Mouse (Mus musculus) activated CD4-positive, CD25-positive, alpha-beta regulatory T cell, adult 4 months (primary cell): ENCODE data around the gene H2-M2. TPM values are rescaled to one million over a fixed set of nuclear protein-coding genes. Genes with fewer than 3 reads are reported as not detected.
"Not testable (repeated sequence)": the region's sequence is repeated elsewhere in the genome, so short reads cannot be mapped to it uniquely, and the experiment has no call there.

Experiments used
- ATAC-seq: one replicate; pipeline ENCODE4 v1.8.0; 2017
- polyA plus RNA-seq, 2 experiments: library from polyadenylated mRNA; unstranded; fragments of 100-300 nt; shearing (Covaris generic); gene quantifications; one replicate each; pipeline ENCODE4 v1.2.1; 2017

The H2-M2 gene
- polyA plus RNA-seq = not detected

- no peak for ATAC-seq
Measured at GRCm38 (mm10) chr17:37483452-37483851, at the start of gene H2-M2. TSS of gene H2-M2 (minus strand) at chr17:37483552.

GRCm38 (mm10) chr17:37525427-37525826, 42.1 kb upstream of the H2-M2 start:
- ATAC-seq = not testable (repeated sequence)

GRCm38 (mm10) chr17:37524612-37525011, 41.3 kb upstream of the H2-M2 start:
- ATAC-seq = not testable (repeated sequence)

GRCm38 (mm10) chr17:37507730-37508129, 24.4 kb upstream of the H2-M2 start, which contains the start of gene Olfr111:
TSS of gene Olfr111 (plus strand) at chr17:37508030.
- ATAC-seq = no peak

- ATAC-seq = no peak
Measured at GRCm38 (mm10) chr17:37491930-37492518, 8.7 kb upstream of the H2-M2 start, which contains the start of gene Olfr110. TSS of gene Olfr110 (plus strand) at chr17:37492468.

- ATAC-seq = no peak
Measured at GRCm38 (mm10) chr17:37458616-37459015, 24.7 kb downstream of the H2-M2 start, which contains the start of gene Olfr109. TSS of gene Olfr109 (plus strand) at chr17:37458916.

GRCm38 (mm10) chr17:37445180-37445579, 38.2 kb downstream of the H2-M2 start, which contains the start of gene Olfr108:
TSS of gene Olfr108 (plus strand) at chr17:37445480.
- no peak for ATAC-seq

Other genes with a start within 250 kb of the H2-M2 start
- not detected for gene Olfr97, start 246.2 kb downstream of the H2-M2 start, polyA plus RNA-seq
- 1 to 10 TPM in 1 of 2 experiments, under 1 TPM in 1; 0.54 to 1.0 TPM for gene Olfr98, start 219.8 kb downstream of the H2-M2 start, polyA plus RNA-seq
- 100 to 1,000 TPM in 1 of 2 experiments, 10 to 100 TPM in 1; 94.0 to 120 TPM for gene H2-M3, start 213.3 kb downstream of the H2-M2 start, polyA plus RNA-seq
- 1 to 10 TPM; 5.1 to 5.7 TPM for gene Olfr99, start 200.1 kb downstream of the H2-M2 start, polyA plus RNA-seq
- under 1 TPM in 1 of 2 experiments, not detected in 1; 0.15 TPM for gene Olfr101, start 179.2 kb downstream of the H2-M2 start, polyA plus RNA-seq
- under 1 TPM in 1 of 2 experiments, not detected in 1; 0.33 TPM for gene Olfr102, start 166.5 kb downstream of the H2-M2 start, polyA plus RNA-seq
- gene Olfr103, start 143.9 kb downstream of the H2-M2 start, polyA plus RNA-seq = not detected
- gene Olfr104-ps, start 124.0 kb downstream of the H2-M2 start, polyA plus RNA-seq = not detected
- gene Olfr105-ps, start 104.5 kb downstream of the H2-M2 start, polyA plus RNA-seq = not detected
- gene Olfr106-ps, start 93.2 kb downstream of the H2-M2 start, polyA plus RNA-seq = not detected
- under 1 TPM in 1 of 2 experiments, not detected in 1; 0.12 TPM for gene Olfr107, start 84.3 kb downstream of the H2-M2 start, polyA plus RNA-seq
- not detected for gene Olfr108, start 38.1 kb downstream of the H2-M2 start, polyA plus RNA-seq
- not detected for gene Olfr109, start 24.6 kb downstream of the H2-M2 start, polyA plus RNA-seq
- not detected for gene Olfr110, start 8.9 kb upstream of the H2-M2 start, polyA plus RNA-seq
- not detected for gene Olfr111, start 24.5 kb upstream of the H2-M2 start, polyA plus RNA-seq
- gene Olfr112, start 85.9 kb upstream of the H2-M2 start, polyA plus RNA-seq = not detected
- not detected for gene Olfr113, start 94.1 kb upstream of the H2-M2 start, polyA plus RNA-seq
- gene Olfr114, start 109.2 kb upstream of the H2-M2 start, polyA plus RNA-seq = not detected
- under 1 TPM in 1 of 2 experiments, not detected in 1; 0.37 TPM for gene Olfr115, start 143.6 kb upstream of the H2-M2 start, polyA plus RNA-seq
- not detected for gene Olfr116, start 143.6 kb upstream of the H2-M2 start, polyA plus RNA-seq
- not detected for gene Olfr117, start 180.2 kb upstream of the H2-M2 start, polyA plus RNA-seq
- under 1 TPM; 0.27 to 0.49 TPM for gene Olfr118, start 183.4 kb upstream of the H2-M2 start, polyA plus RNA-seq
- gene Olfr119, start 213.0 kb upstream of the H2-M2 start, polyA plus RNA-seq = not detected
- gene Olfr120, start 238.3 kb upstream of the H2-M2 start, polyA plus RNA-seq = not detected